Mouse (Mus musculus): ENCODE measurements at regions not wholly inside any gene's neighbourhood (a gene's known extent, or its start where the extent isn't known, plus 50 kb on each side); places are given as distances from the start of the nearest gene placed in this dataset.

- TF ChIP-seq CTCF (IDR thresholded peaks at IDR 0.05; ENCODE audit: control insufficient read depth, insufficient read depth, insufficient read length): no peak
- no peak for TF ChIP-seq USF1 (IDR thresholded peaks at IDR 0.05; ENCODE audit: low read depth)
- TF ChIP-seq MAX (IDR thresholded peaks at IDR 0.05): no peak
These were observed 388.6 kb upstream of the Xylt1 start for GRCm38 (mm10) chr7:116992166-116992565.

Measured in C2C12 (cell line).